Mouse (Mus musculus) bone marrow macrophage, adult 2 months (primary cell): Measurements from ENCODE around the gene Msantd3. TPM values are rescaled to one million over a fixed set of nuclear protein-coding genes. Genes with fewer than 3 reads are reported as not detected.

Experiments
- H3K27ac ChIP-seq: 2 replicates; pipeline ENCODE4 v1.5.1; 2012; ENCODE audit warnings: low read depth, low read length; ENCODE audit not compliant: insufficient read depth
- H3K4me1 ChIP-seq: 2 replicates; pipeline ENCODE4 v1.6.1; 2012; ENCODE audit warnings: low read length; ENCODE audit not compliant: control insufficient read depth, insufficient read depth
- H3K4me3 ChIP-seq: 2 replicates; pipeline ENCODE4 v1.5.1; 2012; ENCODE audit warnings: mild to moderate bottlenecking, low read length, moderate library complexity; ENCODE audit not compliant: insufficient read depth
- CTCF ChIP-seq: IDR thresholded peaks from 2 replicates; pipeline ENCODE4 v1.5.1; 2012; ENCODE audit warnings: low read depth, mild to moderate bottlenecking, low read length, moderate library complexity
- POLR2A ChIP-seq: IDR thresholded peaks from 2 replicates; pipeline ENCODE4 v1.6.1; 2012; ENCODE audit warnings: mild to moderate bottlenecking, low read depth, low read length, borderline replicate concordance
- polyA plus RNA-seq: library from polyadenylated mRNA; stranded (reverse); fragments of >200 nt; gene quantifications from 2 replicates; pipeline ENCODE4 v1.2.4, GENCODE M21; 2012; ENCODE audit not compliant: missing spikeins, insufficient read depth, insufficient read length

The Msantd3 gene
- polyA plus RNA-seq, 1 experiment, result 0.67 TPM

DNA sequence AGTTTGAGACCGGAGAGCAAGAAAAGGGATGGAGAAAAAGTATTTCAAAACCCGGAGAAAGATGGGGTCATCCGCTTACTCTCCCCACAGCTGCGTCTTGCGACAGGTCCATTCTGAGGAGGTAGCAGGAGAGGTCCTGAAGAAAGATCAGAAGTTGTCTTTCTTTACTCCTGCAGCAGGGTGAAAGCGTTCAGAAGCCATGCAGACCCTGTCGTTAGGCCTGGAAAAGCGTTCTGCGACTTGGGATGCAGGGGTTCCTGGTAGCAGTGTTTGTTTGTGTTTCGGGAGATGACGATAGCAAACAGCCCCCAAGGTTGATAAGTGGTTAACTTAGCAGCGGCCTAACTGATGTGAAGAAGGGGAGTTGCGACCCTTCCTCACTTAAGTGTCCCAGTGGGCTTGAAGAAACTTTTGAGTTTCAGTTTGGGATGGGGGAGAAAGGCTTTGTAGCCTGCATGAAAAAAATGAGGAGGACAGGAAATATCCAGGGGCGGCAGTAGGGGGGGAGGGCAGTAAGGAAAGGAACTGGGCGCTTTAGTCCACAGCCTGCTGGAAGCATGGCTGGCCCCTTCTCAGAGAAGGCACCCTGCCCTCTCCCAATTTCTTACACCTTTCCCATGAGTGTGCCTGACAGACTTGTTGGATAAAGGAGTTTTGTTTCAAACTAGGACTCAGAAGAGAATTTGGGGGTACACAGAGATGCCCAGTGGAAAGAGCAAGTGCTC, 2.0 kb downstream of the Msantd3 start:
- no peak for TF ChIP-seq CTCF
- no peak for TF ChIP-seq POLR2A
- Histone ChIP-seq H3K27ac (no peak overlapping the region), H3K4me1 (peaks cover 7% of the 10 kb centered on the region; the same call in 1 of the 2 replicates), H3K4me3 (no peak overlapping the region)

DNA sequence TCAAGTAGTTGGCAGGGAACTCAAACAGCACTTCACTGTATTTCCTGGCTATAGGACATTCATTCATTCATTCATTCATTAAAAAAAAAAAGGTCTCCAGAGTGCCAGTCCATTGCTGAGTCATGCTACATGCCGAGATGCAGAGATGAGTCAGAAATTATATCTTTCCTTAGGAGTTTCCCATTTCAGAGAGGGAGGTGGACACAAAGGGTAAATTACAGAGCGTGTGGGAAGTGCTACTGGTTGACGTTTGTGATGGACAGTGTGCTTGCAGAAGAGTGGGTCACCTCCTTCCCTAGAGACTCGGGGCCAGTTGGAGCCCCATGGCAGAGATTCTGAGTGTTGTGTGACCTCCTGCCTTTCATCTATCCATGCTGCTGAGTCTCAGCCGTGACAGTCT, 2.6 kb downstream of the Msantd3 start:
- Histone ChIP-seq H3K4me3 (no peak overlapping the region), H3K4me1 (peaks cover 7% of the 10 kb centered on the region; the same call in 1 of the 2 replicates)

DNA sequence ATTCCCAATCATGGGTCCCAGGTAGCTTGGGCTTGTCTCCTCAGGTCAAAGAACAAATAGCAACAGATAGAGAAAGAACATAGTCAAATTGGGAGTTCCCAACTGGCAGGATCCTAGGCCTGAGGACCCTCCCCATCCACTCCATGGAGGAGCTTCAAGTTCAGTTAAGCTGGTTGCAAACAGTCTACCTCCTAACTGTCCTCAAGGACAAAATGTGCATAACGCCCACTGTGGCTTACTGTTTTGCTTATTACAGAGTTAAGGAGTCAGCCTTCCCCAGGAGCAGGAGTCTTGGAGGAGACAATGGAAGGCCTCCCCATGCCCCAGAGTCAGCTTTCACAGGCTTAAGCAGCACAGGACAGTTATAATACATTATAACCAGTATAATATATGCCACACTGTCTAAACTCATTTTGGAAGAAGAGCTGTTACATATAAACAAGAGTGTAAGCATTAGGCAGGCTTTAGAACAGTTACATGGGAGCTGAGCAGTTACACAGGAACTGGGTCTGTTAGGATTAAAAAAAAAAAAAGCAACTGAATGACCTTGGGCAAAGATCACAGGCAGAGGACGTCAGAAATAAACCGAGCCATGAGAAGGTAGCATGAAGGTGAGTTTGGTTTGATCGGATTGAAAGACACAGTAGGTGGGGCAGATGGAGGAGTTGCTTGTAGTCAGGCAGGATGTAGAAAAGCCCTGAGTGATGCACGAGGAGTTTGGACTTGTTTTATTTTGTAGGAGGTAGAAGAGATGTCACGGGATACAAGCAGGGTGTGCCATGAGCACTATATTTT, 3.5 kb downstream of the Msantd3 start:
- Histone ChIP-seq H3K27ac (no peak overlapping the region), H3K4me1 (peaks cover 7% of the 10 kb centered on the region; the same call in 1 of the 2 replicates), H3K4me3 (no peak overlapping the region)
- no peak for TF ChIP-seq POLR2A
- no peak for TF ChIP-seq CTCF

More for the DNA sequence above, 2.6 kb downstream of the Msantd3 start:
- TF ChIP-seq CTCF, result no peak
- TF ChIP-seq POLR2A, result no peak
- no peak overlapping the region for H3K27ac ChIP-seq

DNA sequence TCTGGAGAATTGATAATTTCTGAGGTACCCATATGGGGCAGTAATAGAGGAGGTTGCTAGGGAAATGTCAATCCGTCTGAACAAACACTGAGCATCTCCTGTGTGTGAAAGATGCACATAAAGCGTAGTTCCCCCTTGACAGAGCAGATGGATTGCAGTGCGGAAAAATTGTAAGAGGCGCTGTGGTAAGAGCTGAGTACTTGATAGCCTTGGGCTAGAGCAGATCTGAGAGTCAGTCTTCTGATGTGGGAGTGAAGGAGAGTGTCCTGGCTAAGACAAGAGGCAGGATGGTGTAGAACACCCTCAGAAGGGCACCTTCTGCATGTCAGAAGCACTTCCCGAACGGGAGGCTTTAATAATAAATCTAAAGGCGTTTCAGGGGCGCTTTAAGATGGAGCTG, 4.4 kb downstream of the Msantd3 start:
- TF ChIP-seq POLR2A (no peak), CTCF (no peak)
- Histone ChIP-seq H3K27ac (no peak overlapping the region), H3K4me3 (no peak overlapping the region), H3K4me1 (peaks cover 7% of the 10 kb centered on the region; the same call in 1 of the 2 replicates)

DNA sequence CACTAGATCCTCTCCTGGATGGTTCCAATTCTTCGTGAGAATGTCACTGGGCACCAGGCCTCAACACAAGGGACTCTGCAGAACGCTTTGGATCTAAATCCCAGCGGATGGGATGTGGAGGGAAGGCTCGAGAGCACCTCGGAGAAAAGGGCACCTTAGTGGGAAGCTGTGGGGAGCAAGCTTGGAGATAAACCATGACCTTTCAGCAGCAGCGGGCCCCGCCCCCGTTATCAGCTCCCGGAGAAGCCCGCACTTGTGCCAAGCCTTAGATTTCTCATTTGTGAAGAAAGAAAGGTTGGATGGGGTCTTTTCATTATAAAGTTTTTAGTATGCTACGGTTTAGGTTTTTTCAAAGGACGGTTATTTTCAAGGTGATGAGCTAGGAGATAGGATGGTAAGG, 6.2 kb downstream of the Msantd3 start:
- H3K4me3 ChIP-seq, result no peak overlapping the region
- TF ChIP-seq POLR2A (no peak), CTCF (no peak)
- H3K4me1 ChIP-seq, result peaks cover 7% of the 10 kb centered on the region; the same call in 1 of the 2 replicates
- H3K27ac ChIP-seq, result no peak overlapping the region

DNA sequence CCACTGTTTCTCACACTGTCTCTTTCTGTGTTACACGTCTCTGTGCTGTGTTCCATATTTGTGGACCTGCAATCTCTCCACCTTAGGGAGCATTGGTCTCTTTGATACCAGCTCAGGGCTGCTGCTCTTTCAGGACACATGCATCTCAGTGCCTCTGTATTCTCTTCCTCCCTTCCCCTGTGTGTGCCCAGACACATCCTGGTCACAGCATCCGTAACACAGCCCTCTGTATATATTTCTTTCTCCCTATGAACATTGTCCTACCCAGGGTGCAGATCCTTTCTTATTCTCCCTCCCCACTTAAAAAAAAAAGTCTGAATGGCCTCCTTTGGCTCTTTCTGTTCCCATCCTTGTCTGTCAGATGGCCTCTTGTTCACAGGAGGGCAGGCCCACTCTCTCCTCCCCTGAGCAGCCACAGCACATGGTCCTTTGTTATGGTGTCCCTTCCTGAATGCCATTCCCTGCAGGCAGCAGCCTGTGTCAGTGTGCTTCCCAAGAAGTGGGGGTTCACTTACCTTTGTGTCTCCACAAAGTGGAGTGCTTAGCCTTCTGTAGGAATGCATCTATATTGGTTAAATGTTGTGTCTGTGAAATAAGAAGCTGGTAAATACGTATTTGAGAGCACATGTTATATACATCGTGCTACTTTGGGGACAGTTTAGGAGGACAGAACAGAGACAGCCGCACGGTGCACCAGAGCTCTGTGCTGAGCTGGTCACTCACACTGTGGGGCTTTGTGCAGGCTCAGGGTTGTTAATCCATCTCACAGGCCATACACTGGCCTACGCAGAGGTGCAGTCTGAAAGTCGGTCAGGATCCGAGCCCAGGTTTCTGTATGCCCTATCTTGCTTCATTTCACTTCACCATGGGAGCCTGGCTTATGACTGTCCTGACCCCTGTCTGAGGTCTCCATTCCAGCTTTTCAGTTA, 7.1 kb downstream of the Msantd3 start:
- TF ChIP-seq POLR2A (no peak), CTCF (no peak)
- Histone ChIP-seq H3K27ac (no peak overlapping the region), H3K4me1 (peaks cover 7% of the 10 kb centered on the region; the same call in 1 of the 2 replicates), H3K4me3 (no peak overlapping the region)

DNA sequence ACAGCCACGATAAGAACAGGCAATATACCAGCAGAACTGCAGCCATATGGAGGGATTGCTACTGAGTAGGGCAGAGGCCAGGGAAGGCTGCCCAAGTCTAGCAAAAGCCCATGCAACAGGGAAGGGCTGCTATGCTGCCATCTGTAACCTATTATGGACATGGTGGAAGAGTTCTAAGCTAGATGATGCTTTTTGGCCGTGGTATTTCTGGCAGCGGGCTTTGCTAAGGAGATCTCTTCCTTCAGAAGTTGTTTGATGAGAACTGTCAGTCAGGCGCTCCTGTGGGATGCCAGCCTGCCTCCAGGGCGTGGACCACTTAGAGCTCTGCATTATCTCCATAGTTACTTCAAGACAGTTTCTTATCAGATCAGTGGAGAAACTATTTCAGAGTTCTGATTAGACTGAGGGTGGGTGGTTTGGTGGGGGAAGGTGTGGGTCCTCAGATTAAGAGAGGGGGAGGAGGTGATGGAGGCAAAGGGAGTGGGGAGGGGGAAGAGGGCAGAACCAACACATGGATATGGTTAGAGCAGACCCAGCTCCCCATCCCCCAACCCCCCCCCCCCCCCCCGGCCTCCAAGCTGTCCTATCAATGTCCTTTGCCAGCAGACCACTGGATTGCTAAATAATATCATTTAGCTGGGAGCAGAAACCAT, 8.8 kb downstream of the Msantd3 start:
- no peak for TF ChIP-seq POLR2A
- no peak for TF ChIP-seq CTCF

DNA sequence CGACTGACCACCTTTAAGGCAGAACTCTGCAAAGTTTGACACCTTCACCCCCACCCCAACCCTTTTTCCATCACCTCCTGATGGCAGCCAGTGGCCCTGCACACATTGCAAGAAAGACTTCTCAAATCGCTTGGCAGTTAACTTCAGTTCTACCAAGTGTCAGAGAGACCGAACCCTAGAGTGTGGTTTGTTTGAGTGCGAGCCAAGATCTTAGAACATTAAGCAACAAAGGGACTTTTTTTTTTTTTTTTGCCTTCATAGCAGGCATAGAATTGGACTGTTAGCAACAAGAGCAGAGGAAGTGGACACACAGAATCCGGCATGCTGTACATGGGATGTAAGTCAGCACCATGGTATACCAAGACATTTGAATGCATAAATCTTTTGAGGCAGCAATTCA, 9.9 kb downstream of the Msantd3 start:
- TF ChIP-seq POLR2A (no peak), CTCF (no peak)
- Histone ChIP-seq H3K4me1 (peaks cover 10% of the 10 kb centered on the region), H3K27ac (no peak overlapping the region), H3K4me3 (no peak overlapping the region)

More for the DNA sequence above, 8.8 kb downstream of the Msantd3 start:
- Histone ChIP-seq H3K27ac (no peak overlapping the region), H3K4me3 (no peak overlapping the region), H3K4me1 (peaks cover 3% of the 10 kb centered on the region; the same call in 1 of the 2 replicates)

DNA sequence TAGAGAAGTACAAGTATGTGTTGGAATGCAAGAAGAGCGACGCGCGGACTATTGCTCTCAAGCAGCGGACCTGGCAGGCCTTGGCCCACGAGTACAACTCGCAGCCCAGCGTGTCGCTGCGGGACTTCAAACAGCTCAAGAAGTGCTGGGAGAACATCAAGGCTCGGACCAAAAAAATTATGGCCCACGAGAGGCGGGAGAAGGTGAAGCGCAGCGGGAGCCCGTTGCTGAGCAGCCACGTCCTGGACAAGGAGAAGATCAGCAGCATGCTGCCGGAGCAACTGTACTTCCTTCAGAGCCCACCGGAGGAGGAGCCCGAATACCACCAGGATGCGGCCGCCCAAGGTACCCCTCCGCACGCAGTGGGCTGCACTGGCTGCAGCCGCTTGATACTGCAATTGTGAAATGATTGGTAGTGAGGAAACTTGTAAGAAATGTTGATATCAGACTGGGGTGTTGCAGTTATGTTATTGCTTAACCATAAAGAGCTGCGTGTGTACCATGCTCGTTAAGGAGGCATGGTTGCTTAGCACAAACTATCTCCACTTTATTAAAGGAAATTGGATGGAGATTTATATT, 12.8 kb downstream of the Msantd3 start:
- Histone ChIP-seq H3K4me1 (peaks cover 10% of the 10 kb centered on the region), H3K4me3 (no peak overlapping the region), H3K27ac (no peak overlapping the region)
- no peak for TF ChIP-seq POLR2A
- no peak for TF ChIP-seq CTCF
